Comparison of ENCODE assay signal across 11 mouse cellular contexts in the genomic region with DNA sequence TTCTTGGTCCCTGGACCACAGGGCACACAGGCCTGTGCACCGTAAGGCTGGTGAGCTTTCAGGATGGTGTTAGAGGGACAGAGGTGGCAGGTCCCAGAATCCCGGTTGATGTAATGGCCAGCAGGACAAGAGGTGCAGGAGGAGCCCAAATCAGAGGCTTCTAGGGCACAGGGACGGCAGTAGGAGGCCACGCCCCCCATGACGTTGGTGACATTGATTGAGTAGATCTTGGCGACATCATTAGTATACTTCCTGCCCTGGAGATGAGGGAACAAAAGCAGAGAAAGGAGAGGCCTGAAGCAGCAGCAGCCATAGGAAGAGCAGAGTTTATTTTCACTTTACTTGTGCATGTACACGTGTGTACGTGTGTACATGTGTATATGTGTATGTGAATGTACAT. TPM values are rescaled to one million over a fixed set of nuclear protein-coding genes. Genes with fewer than 3 reads are reported as not detected.
A peak's percentile ranks its signal among the peaks of the same experiment; 100 is the strongest.
DNase-seq lines count a peak whose midpoint lies in the region; ATAC-seq lines count a peak whose summit lies in the region.
"Had no signal": no experiment of that assay in that cellular context is flagged by ENCODE, and none has a peak within 500 bp of the region (broad histone marks: within the 10 kb centered on the region; RNA-seq: fewer than 3 reads in every experiment).

No protein-coding gene starts in this region.

- H3K9ac ChIP-seq in hindbrain, embryonic 12.5 days = no peak overlapping the region
- H3K9ac ChIP-seq in hindbrain, embryonic 16.5 days (ENCODE audit: low read depth, low read length) = no peak overlapping the region
- no peak overlapping the region for H3K9ac ChIP-seq in limb, embryonic 12.5 days (replicated peaks)
- H3K9ac ChIP-seq: liver, embryonic 14.5 days had no signal

- 58% methylated on average over 8 of the region's 8 CpGs for WGBS in hindbrain, embryonic 12.5 days
- 59% methylated on average over 8 of the region's 8 CpGs for WGBS in hindbrain, embryonic 16.5 days
- WGBS in limb, embryonic 12.5 days = 51% methylated on average over 8 of the region's 8 CpGs

- ATAC-seq in hindbrain, embryonic 12.5 days (ENCODE audit: low FRiP score) = peak; percentile 36; the same call in 1 of the 2 replicates
- ATAC-seq in hindbrain, embryonic 16.5 days = no peak
- 0 out of 2 replicates have a peak, but pooled peaks have one; percentile 43 for ATAC-seq in limb, embryonic 12.5 days (ENCODE audit: insufficient number of reproducible peaks, insufficient read depth, low FRiP score, low TSS enrichment, low read depth)

- no peaks in the 10 kb centered on the region for H3K27me3 ChIP-seq in hindbrain, embryonic 12.5 days
- no peaks in the 10 kb centered on the region for H3K27me3 ChIP-seq in hindbrain, embryonic 16.5 days (replicated peaks; ENCODE audit: control insufficient read depth, insufficient read depth, low read length)
- peaks cover 1% of the 10 kb centered on the region; the same call in 1 of the 2 replicates for H3K27me3 ChIP-seq in limb, embryonic 12.5 days

- H3K36me3 ChIP-seq in hindbrain, embryonic 12.5 days = no peaks in the 10 kb centered on the region
- H3K36me3 ChIP-seq in hindbrain, embryonic 16.5 days (ENCODE audit: control insufficient read depth, insufficient read depth, low read length) = peaks cover 6% of the 10 kb centered on the region; the same call in 1 of the 2 replicates
- no peaks in the 10 kb centered on the region for H3K36me3 ChIP-seq in limb, embryonic 12.5 days
- H3K36me3 ChIP-seq: forebrain, embryonic 10.5 days had no signal

- intact Hi-C loops in heart, postnatal 36 days (cut with DNase I) = no loop called here

- H3K4me3 ChIP-seq in hindbrain, embryonic 12.5 days = no peak overlapping the region
- H3K4me3 ChIP-seq in hindbrain, embryonic 16.5 days (ENCODE audit: low read length) = no peak overlapping the region
- no peak overlapping the region for H3K4me3 ChIP-seq in limb, embryonic 12.5 days (replicated peaks)
- H3K4me3 ChIP-seq: forebrain, embryonic 10.5 days had no signal

- H3K9me3 ChIP-seq in hindbrain, embryonic 12.5 days (replicated peaks) = no peaks in the 10 kb centered on the region
- no peaks in the 10 kb centered on the region for H3K9me3 ChIP-seq in hindbrain, embryonic 16.5 days (ENCODE audit: control insufficient read depth, low read length)
- no peaks in the 10 kb centered on the region for H3K9me3 ChIP-seq in limb, embryonic 12.5 days
- H3K9me3 ChIP-seq: forebrain, embryonic 10.5 days had no signal

- 0 out of 2 replicates have a peak, but pooled peaks cover 2% of the 10 kb centered on the region for H3K4me1 ChIP-seq in hindbrain, embryonic 12.5 days
- no peaks in the 10 kb centered on the region for H3K4me1 ChIP-seq in hindbrain, embryonic 16.5 days (ENCODE audit: control insufficient read depth, insufficient read depth, low read depth, low read length)
- H3K4me1 ChIP-seq in limb, embryonic 12.5 days (replicated peaks) = no peaks in the 10 kb centered on the region

- peak; percentile 38 for DNase-seq in thymus, postnatal 4 days
- DNase-seq in thymus, postnatal 0 days (ENCODE audit: low spot score) = no peak
- DNase-seq in retina, embryonic 14.5 days (ENCODE audit: low spot score) = no peak
- DNase-seq in c-Kit-positive CD71-positive TER-119-positive erythroid progenitor cells, embryonic 14.5 days (ENCODE audit: low spot score) = no peak
- no peak for DNase-seq in heart, postnatal 36 days
- DNase-seq: kidney, adult 11 months had no signal

- H3K27ac ChIP-seq in hindbrain, embryonic 12.5 days = no peak overlapping the region
- H3K27ac ChIP-seq in hindbrain, embryonic 16.5 days (ENCODE audit: low read depth, low read length) = no peak overlapping the region
- H3K27ac ChIP-seq in limb, embryonic 12.5 days = no peak overlapping the region
- H3K27ac ChIP-seq: forebrain, embryonic 10.5 days; liver, embryonic 14.5 days had no signal

- no peak overlapping the region for H3K4me2 ChIP-seq in hindbrain, embryonic 12.5 days (replicated peaks)
- H3K4me2 ChIP-seq in hindbrain, embryonic 16.5 days (ENCODE audit: low read length) = no peak overlapping the region
- H3K4me2 ChIP-seq in limb, embryonic 12.5 days = no peak overlapping the region

RNA-seq across cellular contexts. Expression of gene Sars, which starts 22.8 kb away (rescaled TPM):
- 186 and 188 TPM in 2 replicates for polyA plus RNA-seq in hindbrain, embryonic 12.5 days (2016; fragmentation: Nextera tagmentation; extraction: Ambion mirVana)
- polyA plus RNA-seq in hindbrain, embryonic 16.5 days (2015; fragmentation: Nextera tagmentation; extraction: Ambion mirVana) = 216 and 224 TPM in 2 replicates
- 122 and 127 TPM in 2 replicates for polyA plus RNA-seq in thymus, postnatal 0 days (2015; fragmentation: Nextera tagmentation; extraction: Ambion mirVana)
- polyA plus RNA-seq in limb, embryonic 12.5 days (2016; fragmentation: Nextera tagmentation; extraction: Ambion mirVana) = 119 and 127 TPM in 2 replicates
- 10 to 100 TPM; 82.6 to 83.9 TPM for total RNA-seq in heart, postnatal 36 days (2021)

RNA-seq across cellular contexts. Expression of gene Celsr2, which starts 52.4 kb away (rescaled TPM):
- 63.3 and 75.2 TPM in 2 replicates for polyA plus RNA-seq in hindbrain, embryonic 12.5 days (2016; fragmentation: Nextera tagmentation; extraction: Ambion mirVana)
- polyA plus RNA-seq in hindbrain, embryonic 16.5 days (2015; fragmentation: Nextera tagmentation; extraction: Ambion mirVana) = 34.5 and 34.7 TPM in 2 replicates
- 2.2 and 3.4 TPM in 2 replicates for polyA plus RNA-seq in thymus, postnatal 0 days (2015; fragmentation: Nextera tagmentation; extraction: Ambion mirVana)
- 4.4 and 6.3 TPM in 2 replicates for polyA plus RNA-seq in limb, embryonic 12.5 days (2016; fragmentation: Nextera tagmentation; extraction: Ambion mirVana)
- total RNA-seq in heart, postnatal 36 days (2021) = 1 to 10 TPM; 6.6 to 7.4 TPM
